Comparison of ENCODE assay signal across 9 mouse cellular contexts in the genomic region with DNA sequence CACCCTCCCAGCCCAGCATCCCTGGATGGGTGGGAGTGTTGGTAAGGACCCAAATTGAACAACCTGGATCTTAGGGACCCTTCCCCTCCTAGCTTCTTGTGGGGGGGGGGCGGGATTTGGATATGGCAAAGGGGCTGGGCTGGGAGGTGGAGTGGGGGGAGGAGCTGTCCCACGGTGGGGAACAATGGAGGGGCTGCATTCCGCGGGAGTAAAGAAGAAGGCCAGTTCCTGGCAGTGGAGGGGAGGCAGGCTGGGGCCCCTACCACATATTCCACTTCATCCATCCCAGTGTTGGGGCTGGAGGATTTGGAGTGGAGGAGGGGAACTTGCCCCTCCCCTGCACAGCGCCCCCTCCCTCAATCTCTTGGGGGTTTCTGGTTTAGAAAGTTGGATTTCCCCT. TPM values are rescaled to one million over a fixed set of nuclear protein-coding genes. Genes with fewer than 3 reads are reported as not detected.
A peak's percentile ranks its signal among the peaks of the same experiment; 100 is the strongest.
DNase-seq lines count a peak whose midpoint lies in the region; ATAC-seq and TF ChIP-seq lines count a peak whose summit lies in the region.
"Had no signal": no experiment of that assay in that cellular context is flagged by ENCODE, and none has a peak within 500 bp of the region (broad histone marks: within the 10 kb centered on the region; RNA-seq: fewer than 3 reads in every experiment).

No protein-coding gene starts in this region.

- TF ChIP-seq CTCF in olfactory bulb, adult 2 months (IDR thresholded peaks at IDR 0.05; ENCODE audit: insufficient read depth, low read depth, low read length): no peak

- peak overlapping the region; percentile 99 for H3K27ac ChIP-seq in kidney, embryonic 16.5 days (ENCODE audit: low read length)
- H3K27ac ChIP-seq in forebrain, embryonic 12.5 days: peak overlapping the region; percentile 99
- H3K27ac ChIP-seq in limb, embryonic 14.5 days (replicated peaks; ENCODE audit: low read depth, low read length): peak overlapping the region; percentile 98
- H3K27ac ChIP-seq in olfactory bulb, adult 2 months (ENCODE audit: insufficient read depth, low read depth, low read length): no peak overlapping the region

- ATAC-seq in kidney, embryonic 16.5 days (ENCODE audit: low FRiP score, low TSS enrichment): no peak
- no peak for ATAC-seq in forebrain, embryonic 12.5 days (ENCODE audit: low FRiP score)
- no peak; the same call in 1 of the 2 replicates for ATAC-seq in limb, embryonic 14.5 days (ENCODE audit: low FRiP score, low read depth)

- peaks cover 27% of the 10 kb centered on the region for H3K36me3 ChIP-seq in kidney, embryonic 16.5 days (ENCODE audit: insufficient read depth, low read length)
- H3K36me3 ChIP-seq in forebrain, embryonic 12.5 days (replicated peaks): peaks cover 42% of the 10 kb centered on the region
- peaks cover 41% of the 10 kb centered on the region for H3K36me3 ChIP-seq in limb, embryonic 14.5 days (ENCODE audit: control insufficient read depth, insufficient read depth, low read length)

- no peaks in the 10 kb centered on the region for H3K9me3 ChIP-seq in kidney, embryonic 16.5 days (ENCODE audit: low read length)
- H3K9me3 ChIP-seq in forebrain, embryonic 12.5 days: no peaks in the 10 kb centered on the region
- H3K9me3 ChIP-seq in limb, embryonic 14.5 days (ENCODE audit: control insufficient read depth, low read length): no peaks in the 10 kb centered on the region

- DNase-seq in kidney, adult 11 months: no peak
- DNase-seq in limb, embryonic 14.5 days (ENCODE audit: low spot score): no peak
- no peak for DNase-seq in layer of hippocampus, adult 9-11 months
- DNase-seq in right cerebral cortex, postnatal 25 days: no peak
- DNase-seq in cerebellum, adult 11 months: no peak
- DNase-seq: lung, postnatal 36 days had no signal

- peak overlapping the region; percentile 83 for H3K4me2 ChIP-seq in kidney, embryonic 16.5 days (replicated peaks; ENCODE audit: low read depth, low read length)
- H3K4me2 ChIP-seq in forebrain, embryonic 12.5 days: peak overlapping the region; percentile 93
- peak overlapping the region; percentile 62 for H3K4me2 ChIP-seq in limb, embryonic 14.5 days (replicated peaks; ENCODE audit: low read depth, low read length, severe bottlenecking)

- peaks cover 71% of the 10 kb centered on the region for H3K4me1 ChIP-seq in kidney, embryonic 16.5 days (ENCODE audit: insufficient read depth, low read length)
- H3K4me1 ChIP-seq in forebrain, embryonic 12.5 days: peaks cover 66% of the 10 kb centered on the region
- peaks cover 57% of the 10 kb centered on the region for H3K4me1 ChIP-seq in limb, embryonic 14.5 days (ENCODE audit: control insufficient read depth, insufficient read depth, low read length)
- H3K4me1 ChIP-seq in olfactory bulb, adult 2 months (ENCODE audit: control insufficient read depth, insufficient read depth, low read length): peaks cover 38% of the 10 kb centered on the region

- H3K4me3 ChIP-seq in kidney, embryonic 16.5 days (ENCODE audit: low read length): peak overlapping the region; percentile 94
- H3K4me3 ChIP-seq in forebrain, embryonic 12.5 days (replicated peaks): peak overlapping the region; percentile 93
- H3K4me3 ChIP-seq in limb, embryonic 14.5 days (replicated peaks; ENCODE audit: low read length): peak overlapping the region; percentile 96
- H3K4me3 ChIP-seq in olfactory bulb, adult 2 months (ENCODE audit: insufficient read depth, low read depth, low read length): peak overlapping the region; percentile 98; the same call in 1 of the 2 replicates

- 2% methylated on average over 5 of the region's 5 CpGs for WGBS in kidney, embryonic 16.5 days
- 0% methylated on average over 4 of the region's 5 CpGs for WGBS in forebrain, embryonic 12.5 days
- 0% methylated on average over 4 of the region's 5 CpGs for WGBS in limb, embryonic 14.5 days
- 10% methylated on average over 5 of the region's 5 CpGs for WGBS in olfactory bulb, adult 2 months

- peak overlapping the region; percentile 99 for H3K9ac ChIP-seq in kidney, embryonic 16.5 days (replicated peaks; ENCODE audit: low read length)
- H3K9ac ChIP-seq in forebrain, embryonic 12.5 days: peak overlapping the region; percentile 99
- peak overlapping the region; percentile 99 for H3K9ac ChIP-seq in limb, embryonic 14.5 days (ENCODE audit: low read depth, low read length, severe bottlenecking)

- TF ChIP-seq POLR2A in limb, embryonic 14.5 days (IDR thresholded peaks at IDR 0.05; ENCODE audit: borderline replicate concordance, extremely low read depth, insufficient read depth, insufficient read length): no peak
- TF ChIP-seq POLR2A in olfactory bulb, adult 2 months (IDR thresholded peaks at IDR 0.05; ENCODE audit: insufficient read depth, low read depth, low read length): no peak

- H3K27me3 ChIP-seq in kidney, embryonic 16.5 days (ENCODE audit: insufficient read depth, low read length): no peaks in the 10 kb centered on the region
- no peaks in the 10 kb centered on the region for H3K27me3 ChIP-seq in forebrain, embryonic 12.5 days
- no peaks in the 10 kb centered on the region for H3K27me3 ChIP-seq in limb, embryonic 14.5 days (ENCODE audit: control insufficient read depth, insufficient read depth, low read length)

RNA-seq across cellular contexts. Expression of a gene that starts 1.5 kb away (rescaled TPM):
- 18.6 and 20.7 TPM in 2 replicates for polyA plus RNA-seq in kidney, embryonic 16.5 days (2015; fragmentation: Nextera tagmentation; extraction: Ambion mirVana)
- polyA plus RNA-seq in forebrain, embryonic 12.5 days (2016; fragmentation: Nextera tagmentation; extraction: Ambion mirVana): 51.0 and 53.2 TPM in 2 replicates
- 49.3 and 60.8 TPM in 2 replicates for polyA plus RNA-seq in limb, embryonic 14.5 days (2012; rRNA removed)
- polyA plus RNA-seq in limb, embryonic 14.5 days (2014; fragmentation: Nextera tagmentation; extraction: Ambion mirVana): 26.7 and 33.1 TPM in 2 replicates
- polyA plus RNA-seq in olfactory bulb, adult 2 months (2012; ENCODE audit: insufficient read depth, insufficient read length, low replicate concordance, missing spikeins): not detected in 2 replicates

RNA-seq across cellular contexts. Expression of a gene that starts 14.4 kb away (rescaled TPM):
- polyA plus RNA-seq in kidney, embryonic 16.5 days (2015; fragmentation: Nextera tagmentation; extraction: Ambion mirVana): 17.3 and 23.9 TPM in 2 replicates
- polyA plus RNA-seq in forebrain, embryonic 12.5 days (2016; fragmentation: Nextera tagmentation; extraction: Ambion mirVana): 0.82 and 1.2 TPM in 2 replicates
- 27.0 and 35.0 TPM in 2 replicates for polyA plus RNA-seq in limb, embryonic 14.5 days (2012; rRNA removed)
- polyA plus RNA-seq in limb, embryonic 14.5 days (2014; fragmentation: Nextera tagmentation; extraction: Ambion mirVana): 52.7 and 70.4 TPM in 2 replicates
- not detected in 2 replicates for polyA plus RNA-seq in olfactory bulb, adult 2 months (2012; ENCODE audit: insufficient read depth, insufficient read length, low replicate concordance, missing spikeins)

RNA-seq across cellular contexts. Expression of a gene that starts 19.2 kb away (rescaled TPM):
- polyA plus RNA-seq in kidney, embryonic 16.5 days (2015; fragmentation: Nextera tagmentation; extraction: Ambion mirVana): 189 and 207 TPM in 2 replicates
- 137 and 138 TPM in 2 replicates for polyA plus RNA-seq in forebrain, embryonic 12.5 days (2016; fragmentation: Nextera tagmentation; extraction: Ambion mirVana)
- polyA plus RNA-seq in limb, embryonic 14.5 days (2012; rRNA removed): 92.5 and 117 TPM in 2 replicates
- 100 and 103 TPM in 2 replicates for polyA plus RNA-seq in limb, embryonic 14.5 days (2014; fragmentation: Nextera tagmentation; extraction: Ambion mirVana)
- polyA plus RNA-seq in olfactory bulb, adult 2 months (2012; ENCODE audit: insufficient read depth, insufficient read length, low replicate concordance, missing spikeins): 853 TPM in 1 of 2 replicates, not detected in the other

RNA-seq across cellular contexts. Expression of a gene that starts 19.9 kb away (rescaled TPM):
- 52.7 and 57.8 TPM in 2 replicates for polyA plus RNA-seq in kidney, embryonic 16.5 days (2015; fragmentation: Nextera tagmentation; extraction: Ambion mirVana)
- polyA plus RNA-seq in forebrain, embryonic 12.5 days (2016; fragmentation: Nextera tagmentation; extraction: Ambion mirVana): 64.1 and 64.4 TPM in 2 replicates
- 90.4 and 112 TPM in 2 replicates for polyA plus RNA-seq in limb, embryonic 14.5 days (2012; rRNA removed)
- 52.5 and 57.8 TPM in 2 replicates for polyA plus RNA-seq in limb, embryonic 14.5 days (2014; fragmentation: Nextera tagmentation; extraction: Ambion mirVana)
- 138 TPM in 1 of 2 replicates, not detected in the other for polyA plus RNA-seq in olfactory bulb, adult 2 months (2012; ENCODE audit: insufficient read depth, insufficient read length, low replicate concordance, missing spikeins)

RNA-seq across cellular contexts. Expression of a gene that starts 23.9 kb away (rescaled TPM):
- 89.9 and 100 TPM in 2 replicates for polyA plus RNA-seq in kidney, embryonic 16.5 days (2015; fragmentation: Nextera tagmentation; extraction: Ambion mirVana)
- polyA plus RNA-seq in forebrain, embryonic 12.5 days (2016; fragmentation: Nextera tagmentation; extraction: Ambion mirVana): 23.2 and 25.8 TPM in 2 replicates
- 238 and 364 TPM in 2 replicates for polyA plus RNA-seq in limb, embryonic 14.5 days (2012; rRNA removed)
- polyA plus RNA-seq in limb, embryonic 14.5 days (2014; fragmentation: Nextera tagmentation; extraction: Ambion mirVana): 378 and 402 TPM in 2 replicates
- polyA plus RNA-seq in olfactory bulb, adult 2 months (2012; ENCODE audit: insufficient read depth, insufficient read length, low replicate concordance, missing spikeins): not detected in 2 replicates
